In genomic region chr10:81152609-81153008, GRCm38 (mm10) we compare ENCODE assay signal across 16 mouse cellular contexts. TPM values are rescaled to one million over a fixed set of nuclear protein-coding genes. Genes with fewer than 3 reads are reported as not detected.
A peak's percentile ranks its signal among the peaks of the same experiment; 100 is the strongest.
DNase-seq lines count a peak whose midpoint lies in the region; ATAC-seq and TF ChIP-seq lines count a peak whose summit lies in the region.
"Had no signal": no experiment of that assay in that cellular context is flagged by ENCODE, and none has a peak within 500 bp of the region (broad histone marks: within the 10 kb centered on the region; RNA-seq: fewer than 3 reads in every experiment).

No protein-coding gene starts in this region.

- 56% methylated on average over 12 of the region's 12 CpGs for WGBS in heart, embryonic 13.5 days
- 62% methylated on average over 12 of the region's 12 CpGs for WGBS in lung, postnatal 0 days
- WGBS in intestine, embryonic 15.5 days, result 70% methylated on average over 12 of the region's 12 CpGs

- no peaks in the 10 kb centered on the region for H3K9me3 ChIP-seq in heart, embryonic 13.5 days
- H3K9me3 ChIP-seq in lung, postnatal 0 days (ENCODE audit: low read length), result no peaks in the 10 kb centered on the region
- no peaks in the 10 kb centered on the region for H3K9me3 ChIP-seq in intestine, embryonic 15.5 days
- H3K9me3 ChIP-seq: hindbrain, embryonic 12.5 days had no signal

- H3K27me3 ChIP-seq in heart, embryonic 13.5 days (replicated peaks), result no peaks in the 10 kb centered on the region
- no peaks in the 10 kb centered on the region for H3K27me3 ChIP-seq in lung, postnatal 0 days (replicated peaks; ENCODE audit: insufficient read depth, low read length)
- no peaks in the 10 kb centered on the region for H3K27me3 ChIP-seq in intestine, embryonic 15.5 days (replicated peaks)
- no peaks in the 10 kb centered on the region for H3K27me3 ChIP-seq in myocyte (ENCODE audit: control insufficient read depth, insufficient read depth, insufficient read length)
- H3K27me3 ChIP-seq: hindbrain, embryonic 12.5 days had no signal

- peak overlapping the region; percentile 70 for H3K9ac ChIP-seq in heart, embryonic 13.5 days
- H3K9ac ChIP-seq in lung, postnatal 0 days (replicated peaks; ENCODE audit: low read depth), result no peak overlapping the region
- H3K9ac ChIP-seq in intestine, embryonic 15.5 days, result no peak overlapping the region
- H3K9ac ChIP-seq: hindbrain, embryonic 12.5 days had no signal

- no peak overlapping the region for H3K4me3 ChIP-seq in heart, embryonic 13.5 days
- H3K4me3 ChIP-seq in lung, postnatal 0 days (ENCODE audit: low read depth, low read length), result no peak overlapping the region
- H3K4me3 ChIP-seq in intestine, embryonic 15.5 days (replicated peaks), result no peak overlapping the region
- H3K4me3 ChIP-seq in myocyte, result no peak overlapping the region
- H3K4me3 ChIP-seq: hindbrain, embryonic 12.5 days had no signal

- no peak overlapping the region for H3ac ChIP-seq in myocyte (ENCODE audit: control insufficient read depth, insufficient read length)

- TF ChIP-seq CTCF in lung, postnatal 0 days (IDR thresholded peaks at IDR 0.05), result no peak

- peaks cover 90% of the 10 kb centered on the region for H3K36me3 ChIP-seq in heart, embryonic 13.5 days
- peaks cover 44% of the 10 kb centered on the region; the same call in 1 of the 2 replicates for H3K36me3 ChIP-seq in lung, postnatal 0 days (ENCODE audit: insufficient read depth, low read length)
- H3K36me3 ChIP-seq in intestine, embryonic 15.5 days, result peaks cover 71% of the 10 kb centered on the region
- peaks cover 20% of the 10 kb centered on the region for H3K36me3 ChIP-seq in myocyte (ENCODE audit: control insufficient read depth, insufficient read depth)

- peak overlapping the region; percentile 79 for H3K27ac ChIP-seq in heart, embryonic 13.5 days (replicated peaks)
- H3K27ac ChIP-seq in lung, postnatal 0 days (ENCODE audit: low read length), result peak overlapping the region; percentile 51
- peak overlapping the region; percentile 51 for H3K27ac ChIP-seq in intestine, embryonic 15.5 days
- H3K27ac ChIP-seq: hindbrain, embryonic 12.5 days had no signal

- peak; percentile 27 for TF ChIP-seq POLR2A in myocyte (IDR thresholded peaks at IDR 0.05; ENCODE audit: insufficient read length, low read depth)

- intact Hi-C loops in left cerebral cortex, postnatal 36 days (cut with DNase I), result no loop called here

- no peak for DNase-seq in heart, adult 18-20 months
- DNase-seq in lung, postnatal 0 days (ENCODE audit: low spot score), result peak; percentile 22
- no peak for DNase-seq in lung, postnatal 14 days
- DNase-seq in left cerebral cortex, postnatal 36 days (ENCODE audit: low spot score in 2 of 2), result no peak
- no peak for DNase-seq in urinary bladder, postnatal 36 days (ENCODE audit: low spot score in 2 of 2)
- DNase-seq: adrenal gland, postnatal 14 days; cerebellum, adult 11 months; lung, adult 2 months had no signal

- H3K79me2 ChIP-seq in myocyte (ENCODE audit: control insufficient read depth, insufficient read depth), result peaks cover 7% of the 10 kb centered on the region

- H3K4me2 ChIP-seq in heart, embryonic 13.5 days, result no peak overlapping the region
- H3K4me2 ChIP-seq in lung, postnatal 0 days (replicated peaks; ENCODE audit: low read depth, low read length), result no peak overlapping the region
- H3K4me2 ChIP-seq in intestine, embryonic 15.5 days (replicated peaks), result no peak overlapping the region
- H3K4me2 ChIP-seq in myocyte (ENCODE audit: low read depth), result no peak overlapping the region
- H3K4me2 ChIP-seq: hindbrain, embryonic 12.5 days had no signal

- no peak for TF ChIP-seq EP300 in lung, postnatal 0 days (IDR thresholded peaks at IDR 0.05)

- peaks cover 21% of the 10 kb centered on the region for H3K4me1 ChIP-seq in heart, embryonic 13.5 days
- no peaks in the 10 kb centered on the region for H3K4me1 ChIP-seq in lung, postnatal 0 days (ENCODE audit: insufficient read depth, low read depth, low read length)
- H3K4me1 ChIP-seq in intestine, embryonic 15.5 days (replicated peaks), result peaks cover 6% of the 10 kb centered on the region; the same call in 1 of the 2 replicates
- H3K4me1 ChIP-seq: hindbrain, embryonic 12.5 days had no signal

- ATAC-seq in heart, embryonic 13.5 days (ENCODE audit: extremely low read depth, insufficient number of reproducible peaks, low FRiP score, low TSS enrichment), result no peak
- peak; percentile 9; the same call in 1 of the 2 replicates for ATAC-seq in lung, postnatal 0 days
- 0 out of 2 replicates have a peak, but pooled peaks have one; percentile 27 for ATAC-seq in intestine, embryonic 15.5 days
- ATAC-seq: CD4-positive, CD25-positive, alpha-beta regulatory T cell, adult 4 months had no signal

TF ChIP-seq in myocyte, 11 proteins besides CTCF, POLR2A, EP300 and RAD21:
- TF ChIP-seq SRF (IDR thresholded peaks at IDR 0.05; ENCODE audit: control insufficient read depth, insufficient read length, low read depth), result no peak
- no peak for TF ChIP-seq TCF12 (IDR thresholded peaks at IDR 0.05; ENCODE audit: insufficient read depth, poor library complexity, severe bottlenecking)
- TF ChIP-seq CEBPB (IDR thresholded peaks at IDR 0.05; ENCODE audit: insufficient read depth, poor library complexity, severe bottlenecking), result no peak
- no peak for TF ChIP-seq REST (IDR thresholded peaks at IDR 0.05; ENCODE audit: insufficient read depth, insufficient read length)
- TF ChIP-seq MAX (IDR thresholded peaks at IDR 0.05; ENCODE audit: low read depth), result no peak
- no peak for TF ChIP-seq MYOG (IDR thresholded peaks at IDR 0.05; ENCODE audit: control insufficient read depth in 1 of 3, insufficient read depth in 1 of 3, insufficient read length in 2 of 3, low read depth in 2 of 3)
- no peak for TF ChIP-seq E2F4 (IDR thresholded peaks at IDR 0.05; ENCODE audit: insufficient read depth)
- TF ChIP-seq POLR2AphosphoS2 (IDR thresholded peaks at IDR 0.05; ENCODE audit: insufficient read length, low read depth), result peak; percentile 92
TF ChIP-seq in myocyte: peak in this region for 1.

RNA-seq across cellular contexts. Expression of gene Pias4, which starts 15.1 kb away (rescaled TPM):
- polyA plus RNA-seq in heart, embryonic 13.5 days (2015; fragmentation: Nextera tagmentation; extraction: Ambion mirVana), result 35.7 and 40.3 TPM in 2 replicates
- 10 to 100 TPM; 16.5 to 16.9 TPM for total RNA-seq in heart, adult 18-20 months (2021)
- 27.9 TPM in 2 replicates for polyA plus RNA-seq in lung, postnatal 0 days (2015; fragmentation: Nextera tagmentation; extraction: Ambion mirVana)
- 47.2 and 58.4 TPM in 2 replicates for polyA plus RNA-seq in intestine, embryonic 15.5 days (2015; fragmentation: Nextera tagmentation; extraction: Ambion mirVana)
- polyA plus RNA-seq in myocyte (2012; fragmentation: generic; extraction: Trizol), result 43.2 TPM
- total RNA-seq in left cerebral cortex, postnatal 36 days (2021), result 10 to 100 TPM; 26.7 to 31.8 TPM

RNA-seq across cellular contexts. Expression of gene Zbtb7a, which starts 17.6 kb away (rescaled TPM):
- polyA plus RNA-seq in heart, embryonic 13.5 days (2015; fragmentation: Nextera tagmentation; extraction: Ambion mirVana), result 19.5 and 20.1 TPM in 2 replicates
- total RNA-seq in heart, adult 18-20 months (2021), result 10 to 100 TPM; 33.8 to 34.9 TPM
- polyA plus RNA-seq in lung, postnatal 0 days (2015; fragmentation: Nextera tagmentation; extraction: Ambion mirVana), result 58.2 and 62.0 TPM in 2 replicates
- 52.5 and 53.0 TPM in 2 replicates for polyA plus RNA-seq in intestine, embryonic 15.5 days (2015; fragmentation: Nextera tagmentation; extraction: Ambion mirVana)
- 26.1 TPM for polyA plus RNA-seq in myocyte (2012; fragmentation: generic; extraction: Trizol)
- 100 to 1,000 TPM; 120 to 133 TPM for total RNA-seq in left cerebral cortex, postnatal 36 days (2021)

RNA-seq across cellular contexts. Expression of gene Eef2, which starts 23.8 kb away (rescaled TPM):
- polyA plus RNA-seq in heart, embryonic 13.5 days (2015; fragmentation: Nextera tagmentation; extraction: Ambion mirVana), result 393 and 411 TPM in 2 replicates
- total RNA-seq in heart, adult 18-20 months (2021), result 1,000 to 10,000 TPM; 1,062 to 1,185 TPM
- 509 and 537 TPM in 2 replicates for polyA plus RNA-seq in lung, postnatal 0 days (2015; fragmentation: Nextera tagmentation; extraction: Ambion mirVana)
- 515 and 540 TPM in 2 replicates for polyA plus RNA-seq in intestine, embryonic 15.5 days (2015; fragmentation: Nextera tagmentation; extraction: Ambion mirVana)
- 3,891 TPM for polyA plus RNA-seq in myocyte (2012; fragmentation: generic; extraction: Trizol)
- 100 to 1,000 TPM; 857 to 954 TPM for total RNA-seq in left cerebral cortex, postnatal 36 days (2021)

RNA-seq across cellular contexts. Expression of gene Dapk3, which starts 30.2 kb away (rescaled TPM):
- polyA plus RNA-seq in heart, embryonic 13.5 days (2015; fragmentation: Nextera tagmentation; extraction: Ambion mirVana), result 41.5 and 42.4 TPM in 2 replicates
- 10 to 100 TPM; 29.9 to 34.5 TPM for total RNA-seq in heart, adult 18-20 months (2021)
- 48.9 and 50.2 TPM in 2 replicates for polyA plus RNA-seq in lung, postnatal 0 days (2015; fragmentation: Nextera tagmentation; extraction: Ambion mirVana)
- 56.6 and 62.7 TPM in 2 replicates for polyA plus RNA-seq in intestine, embryonic 15.5 days (2015; fragmentation: Nextera tagmentation; extraction: Ambion mirVana)
- polyA plus RNA-seq in myocyte (2012; fragmentation: generic; extraction: Trizol), result 120 TPM
- 10 to 100 TPM; 75.0 to 76.4 TPM for total RNA-seq in left cerebral cortex, postnatal 36 days (2021)

RNA-seq across cellular contexts. Expression of gene 4930442H23Rik, which starts 31.0 kb away (rescaled TPM):
- polyA plus RNA-seq in heart, embryonic 13.5 days (2015; fragmentation: Nextera tagmentation; extraction: Ambion mirVana), result 0.27 TPM in 1 of 2 replicates, not detected in the other
- not detected for total RNA-seq in heart, adult 18-20 months (2021)
- 0.16 and 0.25 TPM in 2 replicates for polyA plus RNA-seq in lung, postnatal 0 days (2015; fragmentation: Nextera tagmentation; extraction: Ambion mirVana)
- polyA plus RNA-seq in intestine, embryonic 15.5 days (2015; fragmentation: Nextera tagmentation; extraction: Ambion mirVana), result 0.13 and 0.15 TPM in 2 replicates
- 0.12 TPM for polyA plus RNA-seq in myocyte (2012; fragmentation: generic; extraction: Trizol)
- not detected for total RNA-seq in left cerebral cortex, postnatal 36 days (2021)
- total RNA-seq: adrenal gland, postnatal 14 days; layer of hippocampus, postnatal 10 days; monocyte, adult 5-6 weeks had no signal
- polyA plus RNA-seq: CD4-positive, CD25-positive, alpha-beta regulatory T cell, adult 4 months; embryonic facial prominence, embryonic 14.5 days; hindbrain, embryonic 12.5 days; lung, adult 2 months had no signal
